In genomic region chr6:77582568-77582967, GRCm38 (mm10) we compare ENCODE assay signal across 11 mouse cellular contexts.
DNase-seq lines count a peak whose midpoint lies in the region; TF ChIP-seq lines count a peak whose summit lies in the region.
"Had no signal": no experiment of that assay in that cellular context is flagged by ENCODE, and none has a peak within 500 bp of the region (broad histone marks: within the 10 kb centered on the region; RNA-seq: fewer than 3 reads in every experiment).

No protein-coding gene starts in this region.

- TF ChIP-seq POLR2A in cerebellum, adult 2 months (IDR thresholded peaks at IDR 0.05; ENCODE audit: borderline replicate concordance, insufficient read depth, low read length): no peak

- H3K27me3 ChIP-seq in cerebellum, adult 2 months (ENCODE audit: control insufficient read depth, insufficient read depth, low read length): no peaks in the 10 kb centered on the region
- H3K27me3 ChIP-seq: forebrain, embryonic 12.5 days; heart, embryonic 12.5 days; limb, embryonic 15.5 days had no signal

- TF ChIP-seq CTCF in cerebellum, adult 2 months (IDR thresholded peaks at IDR 0.05; ENCODE audit: borderline replicate concordance, insufficient read depth, low read depth, low read length): peak; percentile 28; the same call in 1 of the 2 replicates

- DNase-seq in cerebellum, adult 2 months: peak in 1 of 2 experiments; percentile 27
- no peak for DNase-seq in cerebellum, adult 11-12 months
- DNase-seq in layer of hippocampus, adult 11-12 months (ENCODE audit: low spot score): peak; percentile 33
- DNase-seq in layer of hippocampus, postnatal 10 days (ENCODE audit: low spot score in 2 of 2): no peak
- peak; percentile 8 for DNase-seq in R1 (ENCODE audit: low read depth, low spot score)
- DNase-seq in kidney, postnatal 14 days: peak; percentile 16
- no peak for DNase-seq in urinary bladder, postnatal 10 days (ENCODE audit: low spot score)
- no peak for DNase-seq in urinary bladder, adult 18-20 months (ENCODE audit: low spot score in 2 of 2)

- 42% methylated on average over 4 of the region's 4 CpGs for WGBS in cerebellum, adult 2 months

- no peaks in the 10 kb centered on the region for H3K4me1 ChIP-seq in cerebellum, adult 2 months (ENCODE audit: control insufficient read depth, insufficient read depth, low read length)
- H3K4me1 ChIP-seq: forebrain, embryonic 12.5 days; heart, embryonic 12.5 days; limb, embryonic 15.5 days had no signal

- no peak overlapping the region for H3K4me3 ChIP-seq in cerebellum, adult 2 months (replicated peaks; ENCODE audit: insufficient read depth, low read depth, low read length)
- H3K4me3 ChIP-seq: forebrain, embryonic 12.5 days; heart, embryonic 12.5 days; limb, embryonic 15.5 days had no signal

- no peak overlapping the region for H3K27ac ChIP-seq in cerebellum, adult 2 months (ENCODE audit: insufficient read depth, low read length)
- H3K27ac ChIP-seq: forebrain, embryonic 12.5 days; limb, embryonic 15.5 days had no signal

Comparison
In these comparisons a context has a peak if more than half of its experiments do, and no peak if none do; other contexts are left out.
1. DNase-seq: peak in layer of hippocampus, adult 11-12 months (single experiment), R1 (single experiment) and kidney, postnatal 14 days (single experiment); none in cerebellum, adult 11-12 months (single experiment), layer of hippocampus, postnatal 10 days (0 of 2), urinary bladder, postnatal 10 days (single experiment) and urinary bladder, adult 18-20 months (0 of 2).